Mouse (Mus musculus) lung, adult 18-20 months (tissue): ENCODE results near the gene Gm3776.
"Not testable (repeated sequence)": the region's sequence is repeated elsewhere in the genome, so short reads cannot be mapped to it uniquely, and the experiment has no call there.

Experiments used
- DNase-seq, 2 experiments: peaks; one replicate each; pipeline ENCODE4 v3.0.0; 2022; ENCODE audit warnings: mixed read lengths in 2 of 2

The Gm3776 gene

GRCm38 (mm10) chr9:78256914-78257313 lies at the start of gene Gm3776:
TSS of gene Gm3776 (plus strand) at chr9:78257129.
- DNase-seq, result peak; percentile 3 to 10

- no peak for DNase-seq
Measured at GRCm38 (mm10) chr9:78208956-78209355, 48.0 kb upstream of the Gm3776 start.

DNA sequence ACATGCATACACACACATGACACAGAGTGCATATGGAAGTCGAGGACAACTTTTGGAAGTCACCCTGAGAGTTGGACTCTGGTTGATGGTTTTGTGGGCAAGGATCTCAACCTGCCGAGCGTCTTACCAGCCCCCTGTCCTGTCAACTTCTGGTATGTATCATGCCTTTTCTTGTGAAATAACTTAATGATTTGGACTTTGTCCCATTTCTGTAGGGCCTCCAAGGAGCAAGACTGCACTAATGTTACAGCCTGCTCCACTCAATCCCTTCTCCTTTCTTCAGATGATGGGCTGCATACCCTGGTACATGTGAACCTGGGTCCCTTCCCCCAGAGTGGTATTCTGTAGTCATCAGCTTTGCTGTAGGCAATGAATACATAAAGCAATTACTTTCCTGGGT lies 46.9 kb upstream of the Gm3776 start:
- DNase-seq, result no peak

DNA sequence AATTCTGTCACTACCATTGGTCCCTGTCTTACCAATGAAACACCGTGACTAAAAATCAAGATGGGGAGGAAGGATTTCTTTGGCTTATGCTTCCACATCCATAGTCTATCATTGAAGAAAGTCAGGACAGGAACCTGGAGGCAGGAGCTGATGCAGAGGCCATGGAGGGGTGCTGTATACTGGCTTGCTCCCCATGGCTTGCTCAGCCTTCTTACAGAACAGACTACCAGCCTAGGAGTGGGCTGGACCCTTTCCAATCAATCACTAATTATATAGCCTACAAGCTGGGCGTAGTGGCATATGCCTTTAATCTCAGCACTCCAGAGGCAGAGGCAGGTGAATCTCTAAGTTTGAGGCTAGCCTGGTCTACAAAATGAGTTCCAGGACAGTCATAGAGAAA lies 46.1 kb upstream of the Gm3776 start:
- DNase-seq, result no peak

GRCm38 (mm10) chr9:78211521-78211920 lies 45.4 kb upstream of the Gm3776 start:
- no peak for DNase-seq

- peak; percentile 79 to 87 for DNase-seq
Measured at GRCm38 (mm10) chr9:78212341-78213049, 44.4 kb upstream of the Gm3776 start.

DNA sequence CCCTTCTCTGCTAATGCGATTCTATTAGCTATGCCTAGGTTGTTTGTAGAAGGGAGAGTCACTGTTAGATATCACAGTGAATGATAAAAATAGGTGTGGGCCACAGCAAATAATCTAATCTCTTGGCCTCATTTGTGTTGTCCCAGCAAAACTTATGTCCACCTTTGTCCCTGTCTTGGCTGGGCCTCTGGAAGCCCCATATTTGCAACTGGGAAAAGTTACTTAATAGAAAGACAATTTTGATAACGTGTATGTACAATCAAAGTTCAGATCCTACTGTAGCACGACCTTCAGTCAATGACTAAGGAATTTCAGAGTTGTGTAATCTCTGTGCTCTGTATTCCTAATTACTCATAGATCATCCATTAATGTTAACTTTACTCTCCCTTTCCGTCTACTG lies 39.9 kb upstream of the Gm3776 start:
- no peak for DNase-seq

- no peak for DNase-seq
Measured at GRCm38 (mm10) chr9:78222616-78223015, 34.3 kb upstream of the Gm3776 start.

DNA sequence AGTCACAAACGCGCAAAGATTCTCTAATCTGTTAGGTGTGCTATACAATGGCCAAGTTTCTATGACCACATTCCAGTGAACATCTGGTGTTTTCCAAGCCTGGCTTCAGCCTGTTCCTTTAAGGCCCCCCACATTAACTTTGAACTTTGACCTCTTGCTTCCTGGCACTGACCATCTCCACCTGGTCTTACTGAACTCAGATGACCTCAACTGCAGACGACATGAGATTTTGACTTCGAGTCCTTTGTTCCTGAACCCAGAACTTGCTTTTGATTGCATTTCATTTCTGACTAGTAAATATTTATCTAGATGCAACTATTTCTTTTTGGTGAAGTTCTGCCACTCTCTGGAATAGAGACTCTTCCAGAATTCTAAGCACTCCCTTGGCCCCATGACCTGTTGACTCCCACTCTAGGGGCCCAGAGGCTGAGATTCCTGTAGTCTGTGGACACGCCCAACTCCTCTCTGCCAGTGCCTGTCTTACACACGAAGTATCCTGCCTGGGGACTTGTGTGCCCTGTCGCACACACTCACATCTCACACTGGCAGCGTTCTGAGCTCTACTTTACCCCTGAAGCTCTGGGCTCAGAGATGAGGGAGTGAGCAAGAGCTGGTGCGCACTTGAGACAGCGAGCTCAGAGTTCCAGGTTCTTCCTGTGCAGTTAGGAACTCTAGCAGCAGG lies 33.6 kb upstream of the Gm3776 start:
- no peak for DNase-seq

DNA sequence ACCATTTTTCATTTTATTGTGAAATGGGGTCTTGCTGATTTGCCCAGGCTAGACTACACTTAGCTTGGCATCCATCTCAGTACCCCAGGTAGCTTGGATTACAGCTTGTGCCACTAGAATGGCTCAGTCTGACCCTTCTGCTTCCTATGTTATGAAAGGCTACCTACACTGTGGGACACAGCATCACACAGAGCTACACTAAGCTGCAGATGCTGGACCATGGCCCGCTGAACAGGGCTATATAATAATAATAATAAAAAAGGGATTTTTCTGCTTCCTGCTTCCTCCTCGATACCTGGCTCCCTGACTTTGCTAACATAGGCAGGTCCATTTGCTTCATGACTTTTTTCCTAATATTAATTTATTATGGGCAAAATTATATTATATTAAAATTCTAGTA lies 32.5 kb upstream of the Gm3776 start:
- no peak for DNase-seq

DNA sequence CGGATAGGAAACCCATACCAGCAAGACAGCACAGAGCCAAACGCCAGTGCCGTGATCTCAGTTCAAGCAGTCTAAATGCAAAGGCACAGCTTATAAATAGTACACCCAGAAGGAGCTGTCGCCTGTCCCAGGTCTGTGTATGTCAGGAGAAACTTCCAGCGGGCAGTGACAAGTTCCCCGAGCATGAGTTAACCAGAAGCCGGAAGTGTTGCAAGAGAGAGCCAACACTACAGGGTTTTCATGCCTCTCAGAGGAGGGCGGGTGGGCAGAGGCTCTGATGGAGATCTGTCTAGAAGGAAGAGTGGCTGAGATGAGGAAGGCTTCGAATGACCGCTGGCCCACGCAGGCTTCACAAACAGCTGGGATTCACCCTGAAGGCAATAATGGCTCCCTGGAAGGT lies 31.6 kb upstream of the Gm3776 start:
- DNase-seq, result peak in 1 of 2 experiments; percentile 33

DNA sequence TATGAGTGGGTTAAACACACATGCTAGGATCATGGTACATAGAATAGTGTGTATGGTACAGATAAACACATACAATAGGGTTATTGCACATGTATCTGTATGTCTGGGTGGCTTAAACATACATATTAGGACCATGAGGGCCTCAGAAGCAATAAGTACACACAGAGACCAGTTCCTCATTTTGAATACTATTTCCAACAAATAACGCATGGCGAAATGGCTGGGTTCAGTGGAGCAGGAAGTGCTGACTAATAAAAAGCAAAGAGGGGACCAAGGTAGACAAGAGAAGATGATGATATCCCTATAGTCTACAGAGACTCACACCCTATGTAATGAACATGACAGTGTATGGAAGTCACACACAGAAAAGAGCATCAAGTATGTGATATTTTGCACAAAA lies 28.8 kb upstream of the Gm3776 start:
- DNase-seq, result no peak

DNA sequence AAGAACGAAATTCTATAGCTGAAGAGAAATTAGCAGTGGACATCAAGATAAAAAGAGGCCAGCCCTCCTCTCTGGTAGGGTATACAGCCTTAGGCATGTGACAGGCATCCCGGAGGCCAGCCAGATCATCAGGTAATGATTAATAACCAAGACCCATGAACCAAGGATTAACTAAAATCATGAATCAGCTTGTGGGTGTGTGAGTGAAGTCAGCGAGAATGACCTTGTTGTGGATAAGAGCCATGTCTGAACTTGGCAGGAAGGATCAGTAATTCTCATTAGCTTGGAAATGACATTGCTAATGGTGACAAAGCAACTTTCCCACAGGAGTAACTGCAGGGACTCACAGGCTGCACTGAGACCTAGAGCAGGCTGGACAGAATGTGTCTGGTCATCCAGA lies 27.3 kb upstream of the Gm3776 start:
- DNase-seq, result not testable (repeated sequence)

GRCm38 (mm10) chr9:78230461-78230860 lies 26.5 kb upstream of the Gm3776 start, which contains the start of gene Gsta1:
TSS of gene Gsta1 (plus strand) at chr9:78230656.
- not testable (repeated sequence) for DNase-seq

DNA sequence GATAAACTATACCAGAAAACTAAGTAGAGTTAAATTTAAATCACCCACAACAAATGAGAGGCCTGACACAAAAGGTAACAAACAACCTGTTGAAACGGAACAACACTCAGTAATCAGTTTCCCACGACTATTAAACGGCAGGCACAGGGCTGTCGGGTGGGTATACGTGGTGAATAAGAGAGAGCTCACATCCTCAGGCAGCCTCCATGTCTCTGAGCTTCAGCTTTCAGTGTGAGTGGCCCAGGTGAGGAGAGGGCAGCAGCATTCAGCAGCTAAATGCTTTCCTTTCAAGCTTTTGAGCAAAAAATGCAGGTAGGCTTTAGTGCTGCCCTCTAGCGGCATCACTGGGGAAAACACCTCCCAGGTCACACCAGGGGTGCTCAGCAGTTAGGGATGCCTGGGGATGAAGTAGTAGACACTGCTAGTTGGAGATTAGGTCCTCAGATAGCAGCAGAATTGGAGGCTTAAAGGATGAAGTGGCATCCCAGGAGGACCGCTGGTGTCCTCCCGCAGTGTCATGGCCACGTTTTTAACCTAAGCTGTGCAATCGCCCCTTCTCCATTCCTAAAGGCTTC lies 23.7 kb upstream of the Gm3776 start:
- not testable (repeated sequence) for DNase-seq

DNA sequence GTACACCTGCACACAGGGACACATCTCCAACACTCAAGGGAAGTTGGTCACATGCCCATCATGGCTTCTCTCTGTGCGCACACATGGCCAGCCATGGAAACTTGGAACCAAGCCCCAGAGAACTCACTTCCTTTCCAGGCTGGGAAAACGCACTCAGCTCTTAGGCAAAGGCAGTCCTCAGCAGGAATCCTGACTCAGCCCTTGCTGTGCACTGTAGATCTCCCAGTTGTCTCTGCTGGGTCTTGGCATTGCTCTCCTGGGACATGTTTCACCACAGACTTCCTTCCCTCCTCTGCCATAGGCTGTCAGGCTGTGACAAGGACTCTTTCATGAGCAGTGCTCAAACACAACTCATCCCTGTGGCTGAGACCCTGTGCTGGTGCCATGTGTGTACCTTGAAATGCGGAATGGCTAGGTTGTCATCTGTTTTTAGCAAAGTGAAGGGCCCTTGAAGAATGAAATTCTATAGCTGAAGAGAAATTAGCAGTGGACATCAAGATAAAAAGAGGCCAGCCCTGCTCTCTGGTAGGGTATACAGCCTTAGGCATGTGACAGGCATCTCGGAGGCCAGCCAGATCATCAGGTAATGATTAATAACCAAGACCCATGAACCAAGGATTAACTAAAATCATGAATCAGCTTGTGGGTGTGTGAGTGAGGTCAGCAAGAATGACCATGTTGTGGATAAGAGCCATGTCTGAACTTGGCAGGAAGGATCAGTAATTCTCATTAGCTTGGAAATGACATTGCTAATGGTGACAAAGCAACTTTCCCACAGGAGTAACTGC lies 1.1 kb upstream of the Gm3776 start:
- DNase-seq, result not testable (repeated sequence)

GRCm38 (mm10) chr9:78259688-78260087 lies 2.8 kb downstream of the Gm3776 start:
- DNase-seq, result peak; percentile 59 to 68

DNA sequence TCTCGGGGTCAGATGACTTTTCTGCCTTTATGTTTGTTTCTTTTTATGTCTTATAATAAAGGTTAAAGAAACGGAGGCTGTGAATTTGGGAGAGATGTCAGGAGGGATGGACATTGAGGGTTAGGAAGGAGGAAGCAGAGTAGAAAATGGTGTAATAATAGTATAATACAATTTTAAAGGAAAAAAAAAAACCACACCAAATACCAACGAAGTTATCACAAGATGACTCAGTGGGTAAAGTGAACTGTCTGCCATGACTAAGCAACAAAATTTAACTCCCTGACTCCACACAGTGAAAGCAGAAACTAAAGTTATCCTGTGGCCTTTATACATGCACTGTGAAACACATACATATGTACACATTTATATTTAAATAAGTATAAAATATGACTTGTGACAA lies 14.0 kb downstream of the Gm3776 start:
- DNase-seq, result not testable (repeated sequence)

DNA sequence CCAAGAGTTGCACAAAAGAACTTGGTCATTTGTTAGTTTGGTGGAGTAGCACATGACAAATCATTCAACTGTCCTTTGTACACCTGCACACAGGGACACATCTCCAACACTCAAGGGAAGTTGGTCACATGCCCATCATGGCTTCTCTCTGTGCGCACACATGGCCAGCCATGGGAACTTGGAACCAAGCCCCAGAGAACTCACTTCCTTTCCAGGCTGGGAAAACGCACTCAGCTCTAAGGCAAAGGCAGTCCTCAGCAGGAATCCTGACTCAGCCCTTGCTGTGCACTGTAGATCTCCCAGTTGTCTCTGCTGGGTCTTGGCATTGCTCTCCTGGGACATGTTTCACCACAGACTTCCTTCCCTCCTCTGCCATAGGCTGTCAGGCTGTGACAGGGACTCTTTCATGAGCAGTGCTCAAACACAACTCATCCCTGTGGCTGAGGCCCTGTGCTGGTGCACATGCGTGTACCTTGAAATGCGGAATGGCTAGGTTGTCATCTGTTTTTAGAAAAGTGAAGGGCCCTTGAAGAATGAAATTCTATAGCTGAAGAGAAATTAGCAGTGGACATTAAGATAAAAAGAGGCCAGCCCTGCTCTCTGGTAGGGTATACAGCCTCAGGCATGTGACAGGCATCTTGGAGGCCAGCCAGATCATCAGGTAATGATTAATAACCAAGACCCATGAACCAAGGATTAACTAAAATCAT lies 25.2 kb downstream of the Gm3776 start:
- not testable (repeated sequence) for DNase-seq

- not testable (repeated sequence) for DNase-seq
Measured at GRCm38 (mm10) chr9:78289063-78289462, 32.1 kb downstream of the Gm3776 start.

DNA sequence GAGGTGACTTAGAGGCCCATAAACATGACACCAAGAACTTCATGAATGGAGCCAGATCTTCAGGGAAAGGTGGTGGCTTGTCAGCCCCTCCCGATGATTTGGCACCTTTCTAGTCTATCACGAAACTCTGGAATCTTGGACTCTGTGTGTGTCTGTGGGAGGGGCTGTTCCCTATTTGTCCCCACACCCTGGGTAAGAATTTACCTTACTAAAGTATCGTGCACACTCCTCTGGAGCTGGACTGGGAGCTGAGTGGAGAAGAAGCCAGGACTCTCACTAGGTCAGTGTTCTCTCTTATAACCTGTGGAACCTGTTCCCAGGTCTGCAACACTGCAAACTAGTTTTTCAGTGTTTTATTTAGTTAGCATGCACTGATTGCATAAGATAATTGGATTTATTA lies 32.8 kb downstream of the Gm3776 start, which contains the start of gene Gm10639:
Gene Gm10639, plus strand, starts transcription at position 201 of the 400 bp plus-strand sequence.
- peak in 1 of 2 experiments; percentile 24 for DNase-seq

DNA sequence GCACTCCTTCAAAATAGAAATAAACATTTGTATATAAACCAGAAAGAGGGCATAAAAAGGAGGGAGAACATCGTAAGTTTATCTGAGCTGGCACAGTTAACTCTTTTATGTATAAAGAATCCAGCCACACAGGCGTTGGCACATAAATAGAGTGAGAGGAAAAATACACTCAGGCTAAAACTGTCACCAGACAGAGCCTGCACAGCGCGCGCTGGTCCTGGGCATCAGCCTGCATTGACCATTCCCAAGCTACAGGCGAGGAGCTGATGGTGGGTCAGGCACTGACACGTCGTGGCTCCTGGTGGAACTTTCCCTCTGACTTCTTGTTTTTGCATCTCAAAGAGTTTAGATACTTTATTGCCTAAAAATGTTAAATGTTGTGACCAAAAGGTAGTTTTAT lies 35.5 kb downstream of the Gm3776 start:
- DNase-seq, result not testable (repeated sequence)
